Mouse (Mus musculus) hindbrain, postnatal 0 days (tissue): Measurements from ENCODE around the gene Tent4b. TPM values are rescaled to one million over a fixed set of nuclear protein-coding genes. Genes with fewer than 3 reads are reported as not detected.
A peak's percentile ranks its signal among the peaks of the same experiment; 100 is the strongest.

Experiments used
- ATAC-seq: fragments of 200-750 bp; cut with Nextera tagmentation; 2 replicates; pipeline ENCODE4 v1.8.0; 2017; ENCODE audit warnings: mild to moderate bottlenecking, moderate TSS enrichment, moderate library complexity
- DNase-seq: peaks from one replicate; pipeline ENCODE4 v3.0.0-alpha.2; 2015; ENCODE audit warnings: low spot score
- H3K27ac ChIP-seq: fragments of 300-500 bp; sonication (generic); 2 replicates; pipeline ENCODE4 v1.5.1; 2014; ENCODE audit warnings: mild to moderate bottlenecking
- H3K27me3 ChIP-seq: fragments of 300-500 bp; sonication (generic); 2 replicates; pipeline ENCODE4 v1.6.1; 2014; ENCODE audit warnings: low read length, mixed read lengths; ENCODE audit not compliant: insufficient read depth
- H3K36me3 ChIP-seq: fragments of 300-500 bp; sonication (generic); 2 replicates; pipeline ENCODE4 v1.6.1; 2014; ENCODE audit warnings: low read length, mixed read lengths; ENCODE audit not compliant: insufficient read depth
- H3K4me1 ChIP-seq: fragments of 300-500 bp; sonication (generic); 2 replicates; pipeline ENCODE4 v1.6.1; 2014; ENCODE audit warnings: antibody characterized with exemption, low read length, mixed read lengths; ENCODE audit not compliant: insufficient read depth
- H3K4me2 ChIP-seq: fragments of 300-500 bp; sonication (generic); 2 replicates; pipeline ENCODE4 v1.6.1; 2014; ENCODE audit warnings: low read depth, mild to moderate bottlenecking, low read length, moderate library complexity, mixed read lengths
- H3K4me3 ChIP-seq: fragments of 300-500 bp; sonication (generic); 2 replicates; pipeline ENCODE4 v1.5.1; 2014; ENCODE audit warnings: low read length
- H3K9ac ChIP-seq: fragments of 300-500 bp; sonication (generic); replicated peaks from 2 replicates; pipeline ENCODE4 v1.6.1; 2014; ENCODE audit warnings: mild to moderate bottlenecking, low read length, moderate library complexity, mixed read lengths
- H3K9me3 ChIP-seq: fragments of 300-500 bp; sonication (generic); 2 replicates; pipeline ENCODE4 v1.6.1; 2016; ENCODE audit warnings: low read length, mixed read lengths
- CTCF ChIP-seq: IDR thresholded peaks from 2 replicates; pipeline ENCODE4 v1.5.1; 2016; ENCODE audit warnings: antibody characterized with exemption, control low read depth, low read depth
- WGBS: fragments of 180-500 bp; shearing (Covaris S2); extraction: QIAGEN DNeasy Blood & Tissue Kit; methylation state at CpG from one replicate; pipeline ENCODE4 v1.1.7; 2014; 5-methylcytosine and 5-hydroxymethylcytosine counted together
- polyA plus RNA-seq: library from polyadenylated mRNA; unstranded; fragments of >200 nt; fragmentation: Nextera tagmentation; extraction: Ambion mirVana; gene quantifications from 2 replicates; pipeline ENCODE4 v1.2.1, GENCODE M21; 2015
- total RNA-seq: library from RNA; depleted of rRNA; stranded (reverse); fragments of >200 nt; gene quantifications from 2 replicates; pipeline ENCODE4 v1.2.3, GENCODE M21; 2014; rRNA removed

The Tent4b gene
- total and polyA plus RNA-seq, 2 experiments from 2014 or later, result 7.9 to 33.6 TPM

DNA sequence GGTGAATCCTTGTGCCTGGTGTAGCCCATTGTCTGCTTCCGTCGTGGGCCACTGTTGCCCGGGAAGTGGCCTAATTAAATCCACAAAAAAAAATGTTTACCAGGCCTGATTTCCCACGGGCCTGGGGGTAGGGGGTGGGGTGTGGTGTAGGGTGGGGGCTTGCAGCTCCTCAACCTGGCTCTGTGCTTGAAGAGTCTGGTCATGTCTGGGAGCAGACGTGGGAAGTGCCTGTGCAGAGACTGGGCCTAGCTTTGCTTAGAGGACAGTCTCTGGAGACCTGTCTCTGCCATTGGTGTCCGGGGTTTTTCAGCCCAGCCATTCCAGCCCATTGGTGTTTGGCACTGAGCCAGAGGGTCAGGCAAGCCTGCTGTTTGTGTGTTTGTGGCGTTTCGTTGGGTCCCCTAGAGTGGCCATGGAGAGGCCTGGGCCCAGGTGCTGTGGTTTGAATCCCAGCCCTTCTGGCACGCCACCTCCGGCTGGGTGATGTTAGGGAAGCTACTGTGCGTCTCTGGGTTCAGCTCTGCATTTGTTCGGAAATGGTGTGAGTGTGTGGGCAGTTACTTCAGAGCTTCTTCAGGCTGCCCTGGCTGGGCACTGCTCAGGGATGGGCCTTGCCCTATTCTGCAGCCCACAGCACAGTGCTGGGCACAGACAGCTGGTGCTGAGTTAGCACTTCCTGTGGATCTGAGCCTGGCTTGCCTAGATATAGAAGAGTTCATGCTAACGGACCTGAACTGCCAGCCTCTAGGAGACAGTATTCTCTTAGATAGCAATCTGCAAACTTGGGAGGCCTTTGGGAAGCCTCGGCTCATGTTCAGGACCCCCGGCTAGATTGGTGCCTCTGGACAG lies 102.8 kb downstream of the Tent4b start:
- Histone ChIP-seq H3K36me3 (no peaks in the 10 kb centered on the region), H3K4me1 (no peaks in the 10 kb centered on the region), H3K4me3 (no peak overlapping the region), H3K9ac (no peak overlapping the region), H3K9me3 (no peaks in the 10 kb centered on the region), H3K4me2 (no peak overlapping the region), H3K27ac (no peak overlapping the region), H3K27me3 (no peaks in the 10 kb centered on the region)
- WGBS, result 39% methylated on average over 15 of the region's 15 CpGs
- TF ChIP-seq CTCF, result no peak
- DNase-seq, result peak; percentile 50
- ATAC-seq, result peak; percentile 59; the same call in 1 of the 2 replicates

DNA sequence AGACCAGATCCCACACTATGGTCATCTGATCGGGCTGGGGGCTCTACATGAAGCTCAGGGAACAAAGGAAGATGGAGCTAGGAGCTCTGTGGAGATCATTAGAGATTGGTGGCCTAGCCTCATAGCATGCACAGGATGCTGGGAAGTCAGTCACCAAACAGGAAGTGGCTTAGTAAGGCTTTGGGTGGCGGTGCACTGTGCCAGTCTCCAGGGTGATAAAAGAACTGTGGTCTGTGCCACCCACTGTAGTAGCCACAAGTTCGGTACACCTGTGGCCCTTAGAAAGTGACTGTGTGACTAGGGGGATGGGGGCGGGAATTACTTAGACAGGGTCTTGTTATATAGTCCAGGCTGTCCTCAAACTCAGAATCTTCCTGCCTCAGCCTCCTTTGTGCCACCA lies 106.8 kb downstream of the Tent4b start:
- no peak for TF ChIP-seq CTCF
- WGBS, result 87% methylated on average over 4 of the region's 4 CpGs
- H3K36me3 ChIP-seq, result no peaks in the 10 kb centered on the region
- H3K4me1 ChIP-seq, result no peaks in the 10 kb centered on the region
- ATAC-seq (no peak), DNase-seq (no peak)
- no peaks in the 10 kb centered on the region for H3K27me3 ChIP-seq
- H3K9me3 ChIP-seq, result no peaks in the 10 kb centered on the region
- no peak overlapping the region for H3K4me2 ChIP-seq
- H3K9ac ChIP-seq, result no peak overlapping the region
- no peak overlapping the region for H3K4me3 ChIP-seq
- no peak overlapping the region for H3K27ac ChIP-seq

- Histone ChIP-seq H3K27me3 (no peaks in the 10 kb centered on the region), H3K4me1 (no peaks in the 10 kb centered on the region), H3K36me3 (no peaks in the 10 kb centered on the region), H3K9me3 (no peaks in the 10 kb centered on the region), H3K4me3 (no peak overlapping the region), H3K9ac (no peak overlapping the region), H3K27ac (no peak overlapping the region), H3K4me2 (no peak overlapping the region)
- 80% methylated on average over 14 of the region's 14 CpGs for WGBS
- TF ChIP-seq CTCF, result peak; percentile 52
- DNase-seq (no peak), ATAC-seq (no peak)
These were observed 107.5 kb downstream of the Tent4b start for GRCm38 (mm10) chr8:88306511-88306910.

DNA sequence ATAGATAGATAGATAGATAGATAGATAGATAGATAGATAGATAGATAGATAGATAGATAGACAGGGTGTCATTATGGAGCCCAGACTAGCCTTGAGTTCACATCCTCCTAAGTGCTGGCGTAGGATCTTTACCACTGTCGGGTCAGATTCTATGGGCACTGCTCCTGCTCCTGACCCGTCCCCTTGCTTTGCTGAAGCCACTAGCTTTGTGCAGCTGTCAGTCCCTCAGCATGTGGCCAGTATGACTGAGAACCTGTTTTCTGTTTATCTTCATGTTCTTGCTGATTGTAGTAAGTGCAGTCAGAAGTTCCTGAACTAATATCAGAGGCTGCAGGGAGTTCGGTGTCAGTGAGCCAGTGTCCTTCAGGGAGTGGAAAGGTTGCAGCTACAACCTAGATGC lies 108.7 kb downstream of the Tent4b start:
- H3K4me1 ChIP-seq, result no peaks in the 10 kb centered on the region
- H3K4me3 ChIP-seq, result no peak overlapping the region
- H3K9me3 ChIP-seq, result no peaks in the 10 kb centered on the region
- TF ChIP-seq CTCF, result no peak
- WGBS, result 89% methylated on average over 4 of the region's 4 CpGs
- H3K27me3 ChIP-seq, result no peaks in the 10 kb centered on the region
- ATAC-seq, result no peak
- no peak for DNase-seq
- no peaks in the 10 kb centered on the region for H3K36me3 ChIP-seq
- H3K9ac ChIP-seq, result no peak overlapping the region
- H3K4me2 ChIP-seq, result no peak overlapping the region
- no peak overlapping the region for H3K27ac ChIP-seq

Other genes with a start within 250 kb of the Tent4b start
- 73.6 and 74.8 TPM in 2 replicates for gene Zfp423, start 239.6 kb upstream of the Tent4b start, total RNA-seq
- gene Zfp423, start 239.6 kb upstream of the Tent4b start, polyA plus RNA-seq, result 22.2 and 22.3 TPM in 2 replicates
- 12.3 and 21.3 TPM in 2 replicates for gene Cnep1r1, start 80.4 kb upstream of the Tent4b start, total RNA-seq
- 26.6 and 28.5 TPM in 2 replicates for gene Cnep1r1, start 80.4 kb upstream of the Tent4b start, polyA plus RNA-seq
- gene Heatr3, start 61.4 kb upstream of the Tent4b start, total RNA-seq, result 28.5 and 36.0 TPM in 2 replicates
- 28.4 and 29.2 TPM in 2 replicates for gene Heatr3, start 61.4 kb upstream of the Tent4b start, polyA plus RNA-seq
- 21.2 and 23.2 TPM in 2 replicates for gene Adcy7, start 73.2 kb downstream of the Tent4b start, total RNA-seq
- 7.6 and 8.6 TPM in 2 replicates for gene Adcy7, start 73.2 kb downstream of the Tent4b start, polyA plus RNA-seq
- gene Brd7, start 163.0 kb downstream of the Tent4b start, total RNA-seq, result 12.6 and 15.5 TPM in 2 replicates
- 57.8 and 65.5 TPM in 2 replicates for gene Brd7, start 163.0 kb downstream of the Tent4b start, polyA plus RNA-seq